Mouse (Mus musculus): Measurements from ENCODE around the gene Gm12887. TPM values are rescaled to one million over a fixed set of nuclear protein-coding genes. Genes with fewer than 3 reads are reported as not detected.

Gm12887 gene
- polyA plus RNA-seq (2014; fragmentation: Nextera tagmentation; extraction: Ambion mirVana), result not detected in 2 replicates

GRCm38 (mm10) chr4:121622003-121622402 lies at the start of gene Gm12887:
Gene Gm12887, minus strand, starts transcription at chr4:121622103.
- ATAC-seq (ENCODE audit: low FRiP score), result no peak
- WGBS, result 45% methylated on average over 2 of the region's 2 CpGs

GRCm38 (mm10) chr4:121657040-121657439 lies 35.1 kb upstream of the Gm12887 start:
- Histone ChIP-seq H3K36me3 (replicated peaks; ENCODE audit: control insufficient read depth, insufficient read depth) (no peaks in the 10 kb centered on the region), H3K4me3 (replicated peaks; ENCODE audit: low read length) (no peak overlapping the region), H3K27me3 (ENCODE audit: control insufficient read depth, insufficient read depth, low read length) (no peaks in the 10 kb centered on the region), H3K4me1 (replicated peaks; ENCODE audit: control insufficient read depth, insufficient read depth, low read length) (no peaks in the 10 kb centered on the region), H3K9ac (no peak overlapping the region), H3K27ac (no peak overlapping the region), H3K4me2 (replicated peaks) (no peak overlapping the region), H3K9me3 (ENCODE audit: control insufficient read depth, low read length) (peaks cover 27% of the 10 kb centered on the region)
- DNase-seq (ENCODE audit: low spot score) (no peak), ATAC-seq (ENCODE audit: low FRiP score) (no peak)
- 78% methylated on average over 1 of the region's 1 CpGs for WGBS

More at GRCm38 (mm10) chr4:121622003-121622402, at the start of gene Gm12887:
- H3K4me2 ChIP-seq (replicated peaks), result no peak within 1 kb of the TSS
- DNase-seq (ENCODE audit: low spot score), result no peak
- no peaks in the 10 kb centered on the region for H3K27me3 ChIP-seq (ENCODE audit: control insufficient read depth, insufficient read depth, low read length)
- no peaks in the 10 kb centered on the region for H3K4me1 ChIP-seq (replicated peaks; ENCODE audit: control insufficient read depth, insufficient read depth, low read length)
- H3K9ac ChIP-seq, result no peak within 1 kb of the TSS
- H3K27ac ChIP-seq, result no peak within 1 kb of the TSS
- H3K9me3 ChIP-seq (ENCODE audit: control insufficient read depth, low read length), result peaks cover 73% of the 10 kb centered on the region
- no peak within 1 kb of the TSS for H3K4me3 ChIP-seq (replicated peaks; ENCODE audit: low read length)
- no peaks in the 10 kb centered on the region for H3K36me3 ChIP-seq (replicated peaks; ENCODE audit: control insufficient read depth, insufficient read depth)

Other genes with a start within 250 kb of the Gm12887 start
- not detected in 2 replicates for gene Gm12886, start 199.0 kb downstream of the Gm12887 start, polyA plus RNA-seq (2014; fragmentation: Nextera tagmentation; extraction: Ambion mirVana)

Measured in hindbrain, embryonic 14.5 days (tissue).